Mouse (Mus musculus): ENCODE data around the gene Gm5269.

Gene Gm5269

GRCm38 (mm10) chr1:45882076-45882475, 8.0 kb downstream of the Gm5269 start:
- ATAC-seq (ENCODE audit: insufficient number of reproducible peaks, low FRiP score, low TSS enrichment) = no peak

- ATAC-seq (ENCODE audit: insufficient number of reproducible peaks, low FRiP score, low TSS enrichment) = no peak
Observed at GRCm38 (mm10) chr1:45881228-45881832, 8.7 kb downstream of the Gm5269 start.

DNA sequence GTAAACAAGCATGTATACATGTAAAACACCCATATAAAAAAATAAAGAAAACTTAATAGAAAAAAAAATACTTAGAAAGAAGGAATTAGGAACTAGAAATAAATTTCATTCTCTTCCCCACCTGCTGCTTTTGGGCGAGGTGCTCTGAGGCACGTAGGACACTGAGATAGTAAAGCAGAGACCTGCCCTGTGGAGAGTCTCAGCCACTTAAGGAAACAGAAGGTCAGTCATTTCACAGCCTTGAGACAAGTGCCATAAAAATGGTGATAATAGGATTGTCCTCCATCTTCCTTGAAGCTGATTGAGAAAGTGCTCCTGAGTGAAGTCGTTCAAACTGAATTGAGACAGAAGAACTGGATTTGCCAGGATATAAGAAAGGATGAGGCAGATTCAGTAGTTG, 12.6 kb downstream of the Gm5269 start:
- no peak for ATAC-seq (ENCODE audit: insufficient number of reproducible peaks, low FRiP score, low TSS enrichment)

DNA sequence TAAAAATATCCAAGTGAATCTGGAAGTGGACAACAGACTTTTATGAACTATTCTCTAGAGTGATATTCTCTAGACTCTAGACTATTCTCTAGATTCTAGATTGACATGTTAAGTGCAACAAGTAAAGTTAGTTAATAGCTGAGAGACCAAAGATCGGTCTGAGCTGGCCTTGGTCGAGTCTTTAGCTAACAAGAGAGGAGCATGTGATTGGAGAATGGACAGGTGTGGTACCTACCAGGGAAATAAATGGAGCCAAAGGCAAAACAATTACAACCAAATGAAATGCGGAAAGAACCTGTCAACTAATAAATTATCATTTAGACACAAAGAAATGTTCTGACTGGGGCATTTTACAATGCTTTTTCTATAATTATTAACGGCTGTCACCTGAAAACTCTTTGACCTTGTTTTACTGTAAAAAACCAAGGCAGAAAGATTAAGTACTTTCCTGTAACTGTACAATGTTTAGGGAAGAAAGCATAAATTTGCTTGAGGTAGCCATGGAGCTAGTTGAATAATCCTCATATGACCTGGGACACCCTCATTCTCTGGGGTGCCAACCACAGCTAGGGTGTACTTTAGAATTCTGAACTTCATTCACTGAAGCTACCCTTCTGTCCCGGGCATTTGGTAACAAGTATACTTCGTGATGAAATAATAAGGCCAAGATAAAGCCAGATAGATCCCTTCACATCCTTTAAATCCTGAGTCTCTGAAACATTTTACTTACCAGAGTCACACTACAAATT, 13.4 kb downstream of the Gm5269 start:
- no peak for ATAC-seq (ENCODE audit: insufficient number of reproducible peaks, low FRiP score, low TSS enrichment)

GRCm38 (mm10) chr1:45875640-45876039, 14.4 kb downstream of the Gm5269 start:
- ATAC-seq (ENCODE audit: insufficient number of reproducible peaks, low FRiP score, low TSS enrichment) = no peak

DNA sequence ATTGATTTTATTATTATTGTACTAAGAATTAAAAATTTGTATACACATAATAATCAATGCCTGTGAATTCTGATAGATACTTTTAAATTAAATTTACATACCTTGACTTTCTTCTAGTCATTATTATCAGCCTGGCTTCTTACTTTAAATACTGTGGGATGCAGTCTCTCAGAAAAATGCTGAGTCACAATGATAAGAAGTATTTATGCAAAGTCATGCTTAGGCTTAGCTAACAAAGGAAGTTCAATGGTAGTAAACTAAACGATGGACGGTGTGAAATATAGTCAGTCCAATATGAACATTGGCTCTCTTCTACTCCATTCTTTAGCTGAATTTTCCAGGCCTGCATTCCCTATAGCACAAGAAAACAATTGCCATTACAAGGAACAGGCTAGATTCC, 16.8 kb downstream of the Gm5269 start:
- no peak for ATAC-seq (ENCODE audit: insufficient number of reproducible peaks, low FRiP score, low TSS enrichment)

- no peak for ATAC-seq (ENCODE audit: insufficient number of reproducible peaks, low FRiP score, low TSS enrichment)
Observed at GRCm38 (mm10) chr1:45868479-45869137, 21.5 kb downstream of the Gm5269 start.

DNA sequence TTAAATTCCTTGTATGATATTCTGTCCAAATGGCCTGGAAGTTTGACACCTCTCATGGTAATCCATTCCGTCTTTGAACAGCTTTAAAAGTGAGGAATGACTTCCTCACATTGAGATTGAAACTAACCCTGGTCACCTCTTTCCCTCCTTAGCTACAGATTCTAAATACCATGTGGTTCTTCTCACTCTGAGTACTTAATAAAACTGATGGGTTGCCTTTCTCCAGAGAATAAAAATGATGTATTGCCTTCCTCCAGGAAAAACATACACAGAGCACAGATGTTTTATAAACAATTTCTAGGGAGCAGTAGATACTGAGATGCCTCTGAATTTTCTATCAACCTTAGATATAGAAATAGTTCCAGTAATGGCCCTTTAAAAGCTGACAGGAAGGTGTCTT, 22.0 kb downstream of the Gm5269 start:
- ATAC-seq (ENCODE audit: insufficient number of reproducible peaks, low FRiP score, low TSS enrichment) = no peak

GRCm38 (mm10) chr1:45866288-45867018, 23.6 kb downstream of the Gm5269 start:
- ATAC-seq (ENCODE audit: insufficient number of reproducible peaks, low FRiP score, low TSS enrichment) = no peak

GRCm38 (mm10) chr1:45865727-45866126, 24.3 kb downstream of the Gm5269 start:
- ATAC-seq (ENCODE audit: insufficient number of reproducible peaks, low FRiP score, low TSS enrichment) = no peak

GRCm38 (mm10) chr1:45865316-45865715, 24.8 kb downstream of the Gm5269 start:
- no peak for ATAC-seq (ENCODE audit: insufficient number of reproducible peaks, low FRiP score, low TSS enrichment)

- ATAC-seq (ENCODE audit: insufficient number of reproducible peaks, low FRiP score, low TSS enrichment) = no peak
Observed at GRCm38 (mm10) chr1:45864564-45865014, 25.5 kb downstream of the Gm5269 start.

DNA sequence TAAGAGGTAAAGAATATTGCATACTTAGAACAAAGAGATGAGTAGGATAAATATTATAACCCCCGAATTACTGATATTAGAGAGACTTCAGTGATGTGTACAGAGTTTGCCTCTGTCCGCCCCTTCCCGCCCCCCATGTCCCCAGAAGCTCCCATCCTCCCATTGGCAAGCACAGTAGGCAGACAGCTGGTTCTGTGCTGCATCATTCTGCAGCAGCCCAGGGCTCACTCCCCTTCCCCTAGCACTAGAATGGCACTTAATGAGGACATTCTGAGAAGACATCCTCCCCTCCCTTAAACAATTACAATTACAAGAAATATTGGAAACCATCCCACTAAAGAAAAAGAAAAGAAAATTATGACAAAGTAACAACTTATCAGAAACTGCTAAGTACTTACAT, 26.4 kb downstream of the Gm5269 start:
- ATAC-seq (ENCODE audit: insufficient number of reproducible peaks, low FRiP score, low TSS enrichment) = no peak

DNA sequence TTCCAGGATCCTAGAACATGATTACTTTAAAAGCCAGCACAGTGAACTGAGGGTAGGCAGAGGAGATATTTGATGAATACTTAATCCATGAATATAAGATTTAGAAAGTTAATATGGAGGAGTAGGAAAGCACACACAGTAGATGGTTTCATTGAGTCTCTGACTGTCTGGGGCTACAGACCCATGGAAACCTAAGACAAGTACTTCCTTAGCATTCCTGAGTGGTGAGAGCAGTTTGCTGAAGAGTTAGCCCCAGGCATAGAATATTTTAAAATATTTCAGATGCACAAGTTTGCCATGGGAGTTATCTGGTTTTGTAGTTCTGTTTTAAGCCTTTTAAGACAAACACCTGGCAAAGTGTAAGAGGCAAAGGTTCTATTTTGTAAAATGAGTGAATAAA, 28.9 kb downstream of the Gm5269 start:
- ATAC-seq (ENCODE audit: insufficient number of reproducible peaks, low FRiP score, low TSS enrichment) = no peak

GRCm38 (mm10) chr1:45860349-45860748, 29.7 kb downstream of the Gm5269 start:
- ATAC-seq (ENCODE audit: insufficient number of reproducible peaks, low FRiP score, low TSS enrichment) = no peak

DNA sequence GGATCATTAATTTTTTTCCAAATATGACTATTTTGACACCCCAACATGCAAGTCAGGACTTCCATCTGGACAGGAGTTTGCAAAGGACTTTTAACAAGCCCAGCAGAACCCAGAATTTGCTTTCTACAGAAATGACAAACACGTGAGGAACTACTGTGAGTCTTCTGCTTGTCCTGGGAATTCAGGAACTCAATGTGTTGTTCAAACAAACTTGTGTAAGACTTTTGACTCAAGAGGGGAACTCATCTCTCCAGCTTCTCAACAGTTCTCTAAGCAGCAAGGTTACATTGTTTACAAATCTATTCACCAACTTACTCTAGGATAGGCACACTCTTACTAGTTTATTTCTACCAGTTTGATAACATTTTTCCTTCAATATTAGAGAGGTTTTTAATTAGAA, 32.0 kb downstream of the Gm5269 start:
- ATAC-seq (ENCODE audit: insufficient number of reproducible peaks, low FRiP score, low TSS enrichment) = no peak

DNA sequence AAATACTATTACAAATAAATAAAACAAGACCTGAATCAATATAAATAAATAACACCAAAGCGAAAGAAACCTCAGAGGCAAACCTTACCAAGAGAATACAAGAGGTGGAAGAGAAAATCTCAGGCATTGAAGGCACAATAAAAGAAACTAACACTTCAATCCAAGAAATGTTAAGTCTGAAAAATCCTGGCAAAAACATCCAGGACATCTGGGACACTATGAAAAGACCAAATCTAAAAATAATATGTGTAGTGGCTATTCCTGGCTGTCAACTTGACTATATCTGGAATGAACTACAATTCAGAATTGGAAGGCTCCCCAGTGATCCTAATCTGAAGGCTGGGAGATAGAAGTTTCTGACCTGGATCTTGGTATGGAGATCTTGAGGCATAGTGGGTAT, 44.6 kb downstream of the Gm5269 start:
- no peak for ATAC-seq (ENCODE audit: insufficient number of reproducible peaks, low FRiP score, low TSS enrichment)
